Mouse (Mus musculus) heart, postnatal 14 days (tissue): ENCODE measurements at regions not wholly inside any gene's neighbourhood (a gene's known extent, or its start where the extent isn't known, plus 50 kb on each side); places are given as distances from the start of the nearest gene placed in this dataset.

Experiments
- DNase-seq, 2 experiments: peaks; one replicate each; pipeline ENCODE4 v3.0.0; 2021 to 2022
- intact Hi-C: fragments of 180-260 bp; cut with DNase I; formaldehyde crosslinking; loops from one replicate; pipeline ENCODE4 v1.15.1; 2025

DNA sequence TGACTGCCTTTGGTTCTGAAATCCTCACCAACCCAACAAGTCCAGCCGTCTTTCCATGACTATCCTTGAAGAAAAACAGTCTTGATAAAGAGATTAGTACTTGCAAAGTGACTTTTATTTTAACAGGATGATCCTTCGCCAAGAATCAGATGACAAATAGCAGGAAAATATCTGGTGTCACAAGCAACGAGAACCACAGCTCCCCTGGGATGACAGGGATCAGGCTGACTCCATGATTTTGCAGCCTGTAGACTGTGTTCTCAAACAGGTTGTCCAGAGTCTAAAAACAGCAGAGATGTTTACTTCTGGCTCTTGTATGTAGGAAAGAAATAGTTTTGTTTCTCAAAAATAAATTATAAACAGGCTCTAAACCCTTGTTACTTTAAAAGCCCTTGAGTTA, 63.3 kb downstream of the Tmem18 start:
- no peak for DNase-seq
- intact Hi-C loops = no loop called here

DNA sequence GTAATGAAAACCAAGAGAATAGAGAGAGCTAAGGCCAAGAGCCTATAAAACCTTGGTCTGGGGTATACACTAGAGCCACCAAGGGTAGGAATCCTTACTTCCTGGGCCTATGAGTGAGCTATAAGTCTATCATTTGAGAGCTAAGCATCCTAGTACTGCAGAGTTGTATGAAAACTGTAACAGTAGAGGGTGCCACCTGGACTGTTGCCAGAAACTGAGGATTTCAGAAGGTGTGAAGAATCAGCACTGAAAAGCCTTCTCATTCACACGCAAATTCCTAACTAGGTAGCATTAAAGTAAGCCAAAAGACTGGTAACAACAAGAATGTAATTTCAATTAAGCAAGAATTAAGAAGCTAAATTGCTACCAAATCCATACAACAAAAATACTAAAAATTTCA, 67.3 kb downstream of the Tmem18 start:
- intact Hi-C loops = no loop called here
- DNase-seq = no peak

DNA sequence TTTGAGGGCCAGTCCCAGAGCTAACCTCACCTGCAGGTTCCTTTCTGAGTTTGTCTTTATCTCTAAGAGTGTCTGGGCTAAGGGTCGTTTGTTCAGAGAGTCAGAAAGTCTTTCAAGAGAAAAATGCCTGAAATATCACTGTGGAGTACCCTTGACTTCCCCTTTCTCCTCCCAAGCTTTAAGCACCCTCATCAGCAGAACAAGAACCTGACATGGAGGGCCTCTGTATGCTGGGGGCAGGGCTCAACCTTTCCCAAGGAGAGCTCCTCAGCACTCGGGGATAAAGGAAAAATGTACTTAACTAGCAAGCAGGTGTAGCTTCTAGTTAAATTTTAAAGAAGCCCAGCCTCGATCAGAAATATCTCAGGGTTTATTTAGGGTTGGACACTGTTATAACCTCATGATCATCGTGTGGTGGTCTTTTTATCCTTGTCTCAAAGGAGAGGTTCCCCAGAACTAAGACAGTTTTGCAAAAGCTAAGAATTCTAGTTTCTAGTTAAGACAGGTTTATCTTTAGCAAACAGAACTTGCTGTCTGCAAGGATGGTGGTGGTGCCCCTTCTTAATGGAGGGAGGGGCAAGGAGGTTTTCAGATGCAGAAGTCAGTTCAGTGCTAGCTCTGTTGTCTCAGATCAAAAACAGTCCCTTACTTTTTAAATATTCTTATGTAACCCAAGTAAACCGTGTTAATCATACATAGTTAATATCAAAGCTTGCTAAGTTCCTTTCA, 70.3 kb downstream of the Tmem18 start:
- intact Hi-C loops = no loop called here
- no peak for DNase-seq

DNA sequence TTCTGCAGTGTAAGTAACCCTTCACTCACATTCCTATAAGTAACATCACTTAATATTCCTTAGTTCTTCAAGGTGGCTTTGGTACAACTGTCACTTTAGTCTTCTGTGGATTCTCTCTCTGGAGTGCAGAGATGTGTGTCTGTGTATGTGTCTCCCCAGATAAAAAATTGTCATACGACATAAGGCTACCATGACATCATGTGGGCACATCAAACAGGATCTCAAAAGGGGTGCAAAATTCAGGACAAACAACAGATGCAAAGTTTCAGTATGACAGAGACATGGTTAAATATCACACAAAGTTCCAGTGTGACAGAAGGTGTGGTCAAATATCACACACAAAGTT, 70.8 kb downstream of the Tmem18 start:
- intact Hi-C loops = no loop called here
- no peak for DNase-seq

DNA sequence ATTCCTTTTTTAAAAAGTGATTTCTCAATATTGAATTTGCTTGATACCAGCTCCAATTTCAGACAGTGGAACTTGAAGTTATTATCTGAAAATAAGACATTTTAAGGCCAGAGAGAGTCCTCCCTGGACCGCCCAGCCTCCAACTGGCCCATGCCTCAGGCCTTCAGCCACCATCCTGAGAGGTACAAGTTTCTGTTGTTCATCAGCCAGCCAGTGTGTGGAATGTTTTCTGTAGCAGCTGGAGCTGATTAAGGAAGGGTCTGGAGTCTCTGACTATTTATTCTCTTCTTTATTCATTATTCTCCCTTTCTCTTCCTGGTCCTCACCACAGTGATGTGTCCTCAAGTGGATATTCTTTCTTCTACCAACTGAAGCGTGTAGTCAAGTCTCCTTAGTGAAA, 94.6 kb downstream of the Tmem18 start:
- intact Hi-C loops = no loop called here
- DNase-seq = no peak

DNA sequence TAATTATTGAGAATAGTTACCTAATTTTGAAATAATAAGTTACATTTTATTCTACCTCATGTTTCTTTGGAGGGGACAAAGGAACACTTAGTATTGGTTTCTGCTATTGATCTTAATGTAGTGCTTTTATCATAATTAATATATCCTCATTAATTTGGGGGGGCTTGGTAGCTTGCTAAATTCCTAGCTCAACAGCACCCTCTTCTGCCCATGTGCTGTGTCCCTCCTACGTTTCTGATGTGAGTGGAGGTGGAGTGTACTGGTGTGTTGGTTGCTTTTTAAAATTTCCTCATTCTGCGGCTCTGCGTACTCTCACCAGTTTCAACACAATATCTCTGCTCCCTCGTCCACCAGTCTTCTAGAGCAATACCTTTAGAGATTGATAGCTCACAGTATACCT, 105.8 kb downstream of the Tmem18 start:
- no peak for DNase-seq
- intact Hi-C loops = no loop called here

DNA sequence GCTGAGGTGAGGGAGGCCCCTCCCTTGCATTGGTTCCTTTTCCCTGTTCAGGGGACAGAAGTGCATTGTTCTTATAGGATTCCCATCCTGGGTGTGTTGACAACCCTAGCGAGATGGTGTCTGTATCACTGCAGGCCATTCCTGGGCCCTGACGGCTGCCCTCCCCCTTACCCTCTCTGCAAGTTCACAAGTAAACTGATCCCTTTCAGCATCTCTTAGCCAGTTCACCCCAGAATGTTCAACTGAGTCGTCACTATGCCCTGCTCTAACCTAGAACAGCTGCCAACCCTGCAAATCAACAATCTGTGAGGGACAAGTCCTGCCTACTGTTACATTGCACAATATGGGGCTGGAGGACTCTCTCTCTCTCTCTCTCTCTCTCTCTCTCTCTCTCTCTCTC, 109.3 kb downstream of the Tmem18 start:
- intact Hi-C loops = no loop called here

DNA sequence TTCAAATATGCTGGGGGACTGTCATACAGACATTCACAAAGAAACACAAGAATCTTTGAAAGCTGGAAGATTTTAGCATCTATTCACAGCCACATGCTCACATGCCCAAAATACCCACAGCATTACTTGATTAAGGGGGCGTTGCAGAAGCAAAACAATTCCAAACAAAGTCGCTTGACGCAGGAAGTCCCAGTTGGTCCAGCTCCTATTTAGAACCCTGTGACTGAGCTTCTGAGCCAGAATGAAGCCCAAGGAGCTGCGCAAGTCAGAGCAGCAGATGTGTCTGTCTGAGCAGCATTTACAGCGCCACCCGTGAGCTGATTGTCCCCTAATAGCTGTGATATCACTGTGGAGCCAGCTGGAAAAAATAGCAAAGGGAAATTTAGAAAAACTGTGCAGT, 114.0 kb downstream of the Tmem18 start:
- DNase-seq = no peak
- intact Hi-C loops = no loop called here

More for the DNA sequence above, 109.3 kb downstream of the Tmem18 start:
- DNase-seq = no peak

DNA sequence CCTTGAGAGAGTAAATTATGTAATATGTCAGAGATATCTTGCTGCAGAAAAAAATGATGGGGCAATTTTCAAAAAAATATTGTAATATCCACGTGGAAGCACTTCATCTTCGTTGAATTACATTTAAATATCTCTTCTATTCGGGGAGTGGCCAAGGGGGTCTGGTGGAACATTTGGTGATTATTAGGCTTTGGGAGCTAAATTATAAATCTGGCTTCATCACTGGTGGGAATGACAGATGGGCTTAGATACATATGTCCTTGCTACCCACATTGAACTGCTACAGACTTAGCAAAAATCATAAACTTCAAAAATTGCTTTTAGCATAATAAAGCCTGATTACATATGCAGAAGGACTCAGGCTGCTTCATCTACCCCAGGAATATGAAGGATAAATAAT, 119.5 kb downstream of the Tmem18 start:
- no peak for DNase-seq
- intact Hi-C loops = no loop called here

DNA sequence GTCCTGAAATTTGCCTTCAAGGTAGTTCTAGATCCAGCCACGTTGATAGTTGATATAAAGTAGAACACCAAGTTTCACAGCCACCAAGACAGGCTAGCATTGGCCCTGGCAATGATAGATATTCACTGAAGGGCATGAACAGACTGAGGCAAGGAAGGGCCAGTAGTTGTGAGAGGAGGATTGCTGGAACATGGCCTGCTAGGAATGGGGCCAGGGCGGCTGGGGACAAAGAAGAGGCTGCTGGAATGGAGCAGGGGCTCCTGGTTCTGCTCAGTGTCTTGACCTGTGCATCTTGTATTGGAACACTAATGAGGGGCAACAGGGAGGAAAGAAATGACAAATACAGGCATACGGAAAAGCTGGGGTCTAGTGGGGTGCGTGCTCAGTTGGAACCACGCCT, 123.0 kb downstream of the Tmem18 start:
- intact Hi-C loops = no loop called here
- DNase-seq = no peak

DNA sequence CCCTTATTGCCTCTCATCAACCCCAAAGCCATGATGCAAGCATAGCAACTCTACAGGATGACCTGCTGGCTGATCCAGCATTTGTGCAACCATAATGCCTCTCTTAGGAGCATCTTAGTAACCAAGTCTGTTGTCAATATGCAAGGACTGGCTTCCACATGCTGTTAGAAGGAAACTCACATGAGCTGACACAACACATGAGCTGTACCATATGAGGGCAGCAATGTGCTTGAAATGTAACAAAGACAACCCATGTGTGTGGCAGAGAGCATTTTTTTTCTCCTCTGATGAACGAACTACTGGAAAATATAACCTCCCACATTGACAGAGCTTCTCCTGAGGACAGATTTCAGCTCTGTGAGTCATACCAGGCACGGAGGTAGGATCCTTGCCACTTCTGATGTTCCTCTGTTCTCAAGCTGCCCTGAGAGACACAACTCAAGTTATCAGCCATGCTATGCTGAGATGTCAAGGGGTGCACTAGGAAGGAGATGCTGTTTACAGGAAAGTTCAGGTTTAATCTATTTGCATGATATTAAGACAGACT, 124.5 kb downstream of the Tmem18 start:
- intact Hi-C loops = no loop called here

DNA sequence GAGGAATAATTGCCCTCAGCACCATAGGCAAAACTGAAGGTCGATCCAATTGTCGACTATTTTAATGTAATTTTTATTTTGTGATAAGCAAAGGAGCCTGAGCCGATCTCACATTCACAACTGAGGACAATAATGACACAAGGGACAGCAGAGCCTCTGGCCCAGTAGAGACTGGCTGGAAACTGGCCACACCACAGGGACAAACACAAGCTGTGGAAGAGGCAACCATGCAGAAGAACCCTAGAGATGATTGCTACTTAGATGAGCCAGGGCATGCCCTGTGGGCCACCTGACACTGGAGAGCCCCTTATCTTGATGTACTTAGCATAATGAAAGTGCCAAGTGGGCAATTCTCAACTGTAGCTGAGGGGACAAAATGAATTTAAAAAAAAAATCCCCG, 126.3 kb downstream of the Tmem18 start:
- intact Hi-C loops = no loop called here

More for the DNA sequence above, 124.5 kb downstream of the Tmem18 start:
- no peak for DNase-seq

DNA sequence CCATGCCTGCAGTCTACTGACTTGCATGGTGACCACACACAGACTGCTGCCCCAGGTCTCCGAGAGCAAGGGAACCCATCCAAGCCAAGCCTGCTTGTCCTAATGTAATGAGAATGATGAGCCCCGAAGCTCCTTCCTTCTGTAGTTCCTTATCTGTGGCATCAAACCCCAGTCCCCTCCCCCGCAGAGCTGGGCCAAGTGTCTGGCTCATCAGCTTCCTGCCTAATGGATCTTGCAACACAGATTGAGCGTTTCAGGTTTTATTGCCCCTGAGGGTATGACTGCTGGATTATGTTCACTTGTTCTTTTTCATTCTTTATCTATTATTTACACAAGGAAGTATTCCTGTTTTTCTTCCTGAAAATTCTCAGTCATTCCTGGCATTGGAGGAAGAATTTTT, 142.5 kb downstream of the Tmem18 start:
- DNase-seq = no peak
- intact Hi-C loops = no loop called here

More for the DNA sequence above, 126.3 kb downstream of the Tmem18 start:
- no peak for DNase-seq

DNA sequence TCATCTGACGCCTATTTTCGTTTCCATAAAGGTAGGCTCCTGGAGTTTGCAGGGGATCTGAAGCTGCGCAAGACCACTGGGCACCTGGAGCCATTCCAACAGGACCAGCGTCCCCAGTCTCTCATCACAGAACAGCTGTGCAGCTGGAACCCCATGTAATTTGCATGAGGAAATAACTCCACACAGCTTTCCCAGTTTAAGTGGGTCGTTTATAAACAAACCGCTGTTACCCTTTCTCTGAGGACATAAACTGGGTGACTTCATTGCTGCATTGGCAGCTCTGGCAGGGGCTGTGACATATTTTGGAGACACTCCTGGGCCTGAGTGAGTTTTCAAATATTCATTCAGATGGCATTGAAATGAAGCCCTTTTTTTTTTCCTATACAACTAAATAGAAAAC, 145.2 kb downstream of the Tmem18 start:
- DNase-seq = no peak
- intact Hi-C loops = no loop called here

DNA sequence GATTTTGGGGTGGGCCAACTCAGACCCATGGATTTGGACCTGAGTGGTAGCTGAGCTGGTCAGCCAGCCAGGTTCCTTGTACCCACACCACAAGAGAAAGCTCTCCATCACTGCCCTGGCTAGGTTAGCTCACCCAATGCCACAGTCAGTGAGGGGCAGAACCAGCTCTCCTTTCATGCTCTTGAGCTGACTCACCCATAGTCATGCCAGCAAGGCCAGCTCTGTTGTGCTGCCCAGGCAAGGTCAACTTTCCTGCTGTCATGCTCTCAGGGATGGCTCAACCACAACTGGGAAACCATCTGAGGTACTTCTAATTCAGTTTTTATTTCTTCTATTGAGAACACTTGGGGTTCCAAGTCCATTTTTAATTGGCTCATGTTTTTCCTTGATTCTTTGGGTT, 116.5 kb upstream of the Alkal2 start:
- intact Hi-C loops = no loop called here
- no peak for DNase-seq

DNA sequence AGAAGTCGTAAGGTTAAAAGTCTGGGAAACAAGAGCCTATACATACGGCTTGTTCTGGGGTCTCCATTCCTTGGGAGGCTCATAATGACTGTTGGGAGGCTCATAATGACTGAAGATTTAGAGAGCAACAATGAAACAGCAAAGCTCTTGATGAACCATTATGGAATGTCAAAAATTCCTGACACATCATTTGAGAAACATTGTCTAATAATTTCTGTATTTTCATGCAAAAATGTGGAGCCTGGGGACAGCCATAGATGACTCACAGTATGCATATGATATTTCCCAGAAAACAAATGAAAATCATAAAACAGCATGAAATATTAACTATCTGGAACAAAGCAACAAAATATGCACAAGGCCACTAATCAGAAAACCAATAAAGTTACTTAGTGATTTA, 90.8 kb upstream of the Alkal2 start:
- intact Hi-C loops = no loop called here
- no peak for DNase-seq

DNA sequence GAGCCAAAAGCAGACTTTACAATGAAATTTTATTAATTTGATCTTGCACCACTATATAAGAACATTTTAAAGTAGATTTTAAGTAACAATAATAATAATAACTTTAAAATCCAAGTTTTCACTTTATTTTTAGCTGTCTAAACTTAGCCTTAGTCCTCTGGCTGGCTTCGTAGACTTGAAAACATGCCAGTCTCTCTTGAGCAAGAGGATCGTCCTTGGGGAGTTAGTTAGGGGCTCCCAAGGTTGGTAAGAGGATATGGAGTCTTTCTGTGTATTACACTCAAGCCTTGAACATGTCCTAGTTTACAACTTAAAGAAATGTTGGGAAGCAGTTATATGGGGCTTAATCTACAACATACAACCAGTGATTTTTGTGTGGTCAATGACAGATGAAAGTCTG, 68.0 kb upstream of the Alkal2 start:
- DNase-seq = peak in 1 of 2 experiments; percentile 17

DNA sequence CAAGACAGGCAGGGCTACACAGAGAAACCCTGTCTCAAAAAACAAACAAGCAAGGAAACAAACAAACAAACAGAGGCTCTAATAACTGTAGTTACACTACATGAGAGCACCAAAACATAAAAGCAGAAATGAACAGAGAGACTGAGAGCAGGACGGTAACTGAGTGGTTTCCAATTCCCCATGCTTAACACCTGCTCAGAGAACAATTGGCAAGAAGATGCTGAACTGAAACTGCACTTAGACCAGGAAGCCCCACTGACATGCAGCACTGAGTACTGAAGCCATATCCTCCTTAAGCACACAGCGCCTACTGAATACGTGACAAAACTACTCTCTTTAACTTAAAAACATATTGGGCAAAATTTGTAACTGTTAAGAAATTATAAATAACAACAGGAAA, 52.7 kb upstream of the Alkal2 start:
- DNase-seq = no peak
- intact Hi-C loops = no loop called here

More for the DNA sequence above, 68.0 kb upstream of the Alkal2 start:
- intact Hi-C loops = no loop called here
